Mouse (Mus musculus): ENCODE results near the gene Gm14569. TPM values are rescaled to one million over a fixed set of nuclear protein-coding genes. Genes with fewer than 3 reads are reported as not detected.

Gm14569 gene
- polyA plus RNA-seq, 1 experiment: not detected

- no peak for TF ChIP-seq GATA1 (IDR thresholded peaks at IDR 0.05; ENCODE audit: low read length)
These were observed 98.4 kb downstream of the Gm14569 start for GRCm38 (mm10) chrX:36393279-36393678.

- TF ChIP-seq GATA1 (IDR thresholded peaks at IDR 0.05; ENCODE audit: low read length): no peak
These were observed 99.0 kb downstream of the Gm14569 start for GRCm38 (mm10) chrX:36392672-36393071.

GRCm38 (mm10) chrX:36390503-36390902, 101.1 kb downstream of the Gm14569 start:
- TF ChIP-seq GATA1 (IDR thresholded peaks at IDR 0.05; ENCODE audit: low read length): no peak

GRCm38 (mm10) chrX:36389971-36390370, 101.7 kb downstream of the Gm14569 start:
- no peak for TF ChIP-seq GATA1 (IDR thresholded peaks at IDR 0.05; ENCODE audit: low read length)

GRCm38 (mm10) chrX:36385340-36385739, 106.3 kb downstream of the Gm14569 start:
- TF ChIP-seq GATA1 (IDR thresholded peaks at IDR 0.05; ENCODE audit: low read length): no peak

Other genes with a start within 250 kb of the Gm14569 start
- gene Lonrf3, start 163.5 kb downstream of the Gm14569 start, polyA plus RNA-seq (2012): not detected in 2 replicates
- gene Gm6268, start 90.5 kb downstream of the Gm14569 start, polyA plus RNA-seq (2012): not detected in 2 replicates
- gene Pgrmc1, start 106.4 kb upstream of the Gm14569 start, polyA plus RNA-seq (2012): 60.8 and 80.9 TPM in 2 replicates
- 0.31 and 0.33 TPM in 2 replicates for gene Akap17b, start 153.6 kb upstream of the Gm14569 start, polyA plus RNA-seq (2012)

All from G1E-ER4 (cell line).